Comparison of ENCODE assay signal across 9 mouse cellular contexts in genomic region chr12:32893212-32893611, GRCm38 (mm10).
DNase-seq lines count a peak whose midpoint lies in the region; ATAC-seq and TF ChIP-seq lines count a peak whose summit lies in the region.
"Had no signal": no experiment of that assay in that cellular context is flagged by ENCODE, and none has a peak within 500 bp of the region (broad histone marks: within the 10 kb centered on the region; RNA-seq: fewer than 3 reads in every experiment).

No protein-coding gene starts in this region.

- TF ChIP-seq POLR2A in bone marrow macrophage, adult 2 months (IDR thresholded peaks at IDR 0.05; ENCODE audit: borderline replicate concordance, low read depth, low read length): no peak

- H3K4me3 ChIP-seq in liver, embryonic 11.5 days (ENCODE audit: low read depth, low read length): no peak overlapping the region
- H3K4me3 ChIP-seq in bone marrow macrophage, adult 2 months (ENCODE audit: insufficient read depth, low read length): no peak overlapping the region
- H3K4me3 ChIP-seq in forebrain, embryonic 14.5 days (ENCODE audit: low read depth, low read length): no peak overlapping the region
- no peak overlapping the region for H3K4me3 ChIP-seq in neural tube, embryonic 11.5 days (ENCODE audit: low read depth, low read length)
- H3K4me3 ChIP-seq: hindbrain, embryonic 15.5 days had no signal

- no peaks in the 10 kb centered on the region for H3K9me3 ChIP-seq in liver, embryonic 11.5 days (ENCODE audit: control insufficient read depth, low read length)
- no peaks in the 10 kb centered on the region for H3K9me3 ChIP-seq in forebrain, embryonic 14.5 days (replicated peaks; ENCODE audit: control insufficient read depth, low read length)
- H3K9me3 ChIP-seq in neural tube, embryonic 11.5 days (ENCODE audit: control insufficient read depth, low read length): no peaks in the 10 kb centered on the region
- H3K9me3 ChIP-seq: hindbrain, embryonic 15.5 days had no signal

- no peaks in the 10 kb centered on the region for H3K27me3 ChIP-seq in liver, embryonic 11.5 days (replicated peaks; ENCODE audit: control insufficient read depth, insufficient read depth, low read length)
- H3K27me3 ChIP-seq in forebrain, embryonic 14.5 days (replicated peaks; ENCODE audit: control insufficient read depth, insufficient read depth, low read length): no peaks in the 10 kb centered on the region
- no peaks in the 10 kb centered on the region for H3K27me3 ChIP-seq in neural tube, embryonic 11.5 days (ENCODE audit: control insufficient read depth, insufficient read depth, low read length)
- H3K27me3 ChIP-seq: hindbrain, embryonic 15.5 days had no signal

- H3K4me1 ChIP-seq in liver, embryonic 11.5 days (replicated peaks; ENCODE audit: control insufficient read depth, insufficient read depth, low read length): peaks cover 4% of the 10 kb centered on the region
- peaks cover 39% of the 10 kb centered on the region for H3K4me1 ChIP-seq in bone marrow macrophage, adult 2 months (ENCODE audit: control insufficient read depth, insufficient read depth, low read length)
- H3K4me1 ChIP-seq in forebrain, embryonic 14.5 days (ENCODE audit: control insufficient read depth, insufficient read depth, low read length): 0 out of 2 replicates have a peak, but pooled peaks cover 2% of the 10 kb centered on the region
- H3K4me1 ChIP-seq in neural tube, embryonic 11.5 days (ENCODE audit: control insufficient read depth, insufficient read depth, low read length): no peaks in the 10 kb centered on the region; the same call in 1 of the 2 replicates

- no peak overlapping the region; the same call in 1 of the 2 replicates for H3K4me2 ChIP-seq in liver, embryonic 11.5 days
- H3K4me2 ChIP-seq in forebrain, embryonic 14.5 days (ENCODE audit: low read length): no peak overlapping the region
- no peak overlapping the region for H3K4me2 ChIP-seq in neural tube, embryonic 11.5 days (ENCODE audit: low read depth)
- H3K4me2 ChIP-seq: hindbrain, embryonic 15.5 days had no signal

- no peak; the same call in 1 of the 2 replicates for ATAC-seq in liver, embryonic 11.5 days (replicated peaks; ENCODE audit: low FRiP score)
- peak; percentile 29; the same call in 1 of the 2 replicates for ATAC-seq in forebrain, embryonic 14.5 days
- peak; percentile 52 for ATAC-seq in neural tube, embryonic 11.5 days (ENCODE audit: insufficient read depth, low FRiP score, low TSS enrichment)
- ATAC-seq in monocyte, adult 5-6 weeks (replicated peaks; ENCODE audit: insufficient number of reproducible peaks, low FRiP score, low TSS enrichment, poor library complexity, severe bottlenecking): no peak

- no peak overlapping the region for H3K9ac ChIP-seq in liver, embryonic 11.5 days (ENCODE audit: low read depth, low read length)
- no peak overlapping the region for H3K9ac ChIP-seq in forebrain, embryonic 14.5 days (ENCODE audit: low read length)
- no peak overlapping the region for H3K9ac ChIP-seq in neural tube, embryonic 11.5 days (ENCODE audit: low read length)
- H3K9ac ChIP-seq: hindbrain, embryonic 15.5 days had no signal

- 44% methylated on average over 12 of the region's 12 CpGs for WGBS in liver, embryonic 11.5 days
- WGBS in forebrain, embryonic 14.5 days: 44% methylated on average over 12 of the region's 12 CpGs
- 46% methylated on average over 12 of the region's 12 CpGs for WGBS in neural tube, embryonic 11.5 days

- no peak overlapping the region for H3K27ac ChIP-seq in liver, embryonic 11.5 days (ENCODE audit: low read depth, low read length)
- peak overlapping the region; percentile 32 for H3K27ac ChIP-seq in bone marrow macrophage, adult 2 months (ENCODE audit: insufficient read depth, low read depth, low read length)
- H3K27ac ChIP-seq in forebrain, embryonic 14.5 days (ENCODE audit: low read depth, low read length): no peak overlapping the region
- no peak overlapping the region for H3K27ac ChIP-seq in neural tube, embryonic 11.5 days (ENCODE audit: low read depth, low read length)
- H3K27ac ChIP-seq: hindbrain, embryonic 15.5 days had no signal

- H3K36me3 ChIP-seq in liver, embryonic 11.5 days (ENCODE audit: control insufficient read depth, insufficient read depth, low read length): no peaks in the 10 kb centered on the region
- no peaks in the 10 kb centered on the region for H3K36me3 ChIP-seq in forebrain, embryonic 14.5 days (ENCODE audit: control insufficient read depth, insufficient read depth, low read length)
- H3K36me3 ChIP-seq in neural tube, embryonic 11.5 days (ENCODE audit: control insufficient read depth, insufficient read depth, low read length): no peaks in the 10 kb centered on the region
- H3K36me3 ChIP-seq: hindbrain, embryonic 15.5 days had no signal

- peak; percentile 61 for DNase-seq in liver
- no peak for DNase-seq in liver, embryonic 11.5 days (ENCODE audit: low spot score)
- peak; percentile 20 for DNase-seq in forebrain, embryonic 14.5 days (ENCODE audit: low spot score)
- peak; percentile 43 for DNase-seq in neural tube, embryonic 11.5 days (ENCODE audit: low spot score)
- no peak for DNase-seq in gastrocnemius, adult 18-20 months (ENCODE audit: low spot score)
- no peak for DNase-seq in gastrocnemius, adult 8-10 months (ENCODE audit: low spot score in 2 of 2)

- no peak for TF ChIP-seq CTCF in bone marrow macrophage, adult 2 months (IDR thresholded peaks at IDR 0.05; ENCODE audit: low read depth, low read length)

Comparison
In these comparisons a context has a peak if more than half of its experiments do, and no peak if none do; other contexts are left out.
1. DNase-seq: peak in liver (single experiment), forebrain, embryonic 14.5 days (single experiment) and neural tube, embryonic 11.5 days (single experiment); none in liver, embryonic 11.5 days (single experiment), gastrocnemius, adult 18-20 months (single experiment) and gastrocnemius, adult 8-10 months (0 of 2).
2. ATAC-seq: peak in forebrain, embryonic 14.5 days (single experiment) and neural tube, embryonic 11.5 days (single experiment); none in liver, embryonic 11.5 days (single experiment) and monocyte, adult 5-6 weeks (single experiment).